Mouse (Mus musculus): ENCODE results near the gene Ino80e.

- no peak for TF ChIP-seq CTCF (IDR thresholded peaks at IDR 0.05; ENCODE audit: low read depth)
- TF ChIP-seq EP300 (IDR thresholded peaks at IDR 0.05; ENCODE audit: low read depth): no peak
Measured at GRCm38 (mm10) chr7:126898102-126898990, 36.2 kb upstream of the Ino80e start.
